Mouse (Mus musculus) monocyte, adult 5-6 weeks (primary cell): ENCODE measurements at regions not wholly inside any gene's neighbourhood (a gene's known extent, or its start where the extent isn't known, plus 50 kb on each side); places are given as distances from the start of the nearest gene placed in this dataset.

Experiments used
- ATAC-seq: fragments of 153-309, 156-312 bp; replicated peaks from 2 replicates; pipeline ENCODE4 v1.8.0; 2017; ENCODE audit warnings: mild to moderate bottlenecking; ENCODE audit not compliant: low TSS enrichment, insufficient number of reproducible peaks, severe bottlenecking, poor library complexity, low FRiP score

GRCm38 (mm10) chr8:80422190-80422589, 71.4 kb upstream of the Gypa start:
- ATAC-seq: no peak

GRCm38 (mm10) chr8:80416121-80416520, 77.5 kb upstream of the Gypa start:
- ATAC-seq: no peak

DNA sequence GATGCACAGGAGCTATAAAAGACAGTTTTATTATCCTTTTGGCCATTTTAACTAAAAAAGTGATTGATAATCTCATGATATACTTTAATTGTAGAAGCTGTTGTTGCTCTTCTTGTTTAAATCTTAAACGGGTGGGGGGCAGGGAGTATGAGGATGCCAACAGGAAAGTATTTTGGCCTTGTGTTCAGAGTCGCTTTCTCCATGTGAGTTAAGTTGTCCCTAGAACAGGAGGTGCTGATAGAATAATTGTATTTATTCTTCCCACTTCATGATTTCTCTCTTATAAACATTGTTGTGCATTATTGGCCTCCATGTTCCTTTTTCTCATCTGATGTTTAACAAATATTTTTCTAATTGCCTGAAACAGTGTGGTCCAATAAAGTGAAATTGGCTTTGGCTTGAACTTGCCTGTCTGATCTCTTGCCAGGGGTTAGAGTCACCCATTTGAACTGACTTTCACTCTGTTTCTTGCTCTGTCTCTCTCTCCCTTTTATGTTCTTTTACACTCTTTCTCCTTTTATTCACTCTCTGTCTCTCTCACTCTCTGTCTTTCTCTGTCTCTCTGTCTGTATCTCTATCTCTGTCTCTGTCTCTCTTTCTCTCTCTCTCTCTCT, 93.9 kb upstream of the Gypa start:
- no peak for ATAC-seq

DNA sequence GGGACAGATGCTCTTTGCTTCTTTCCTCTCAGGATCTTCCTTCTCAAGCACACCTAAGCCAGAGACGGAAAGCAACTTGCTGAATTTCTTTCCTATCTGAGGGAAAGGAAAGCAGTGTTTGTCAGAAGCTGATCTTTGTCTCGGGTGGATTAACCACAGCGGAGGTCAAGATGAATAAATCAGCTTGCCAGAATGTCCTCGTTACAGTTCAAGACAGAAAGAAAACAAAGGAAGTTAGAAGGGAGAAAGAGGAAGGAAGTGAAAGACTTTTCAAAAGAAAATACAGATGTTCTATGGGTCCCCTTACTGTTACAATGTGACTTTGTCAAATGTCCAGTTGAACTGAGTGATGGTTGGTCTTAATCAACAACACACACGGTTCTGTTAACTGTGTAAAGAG, 98.6 kb upstream of the Gypa start:
- ATAC-seq: no peak

GRCm38 (mm10) chr8:80393111-80393510, 100.5 kb upstream of the Gypa start:
- no peak for ATAC-seq

- no peak for ATAC-seq
Observed at GRCm38 (mm10) chr8:80369221-80369620, 124.4 kb upstream of the Gypa start.

GRCm38 (mm10) chr8:80364059-80364458, 129.5 kb upstream of the Gypa start:
- ATAC-seq: no peak

- ATAC-seq: no peak
Observed at GRCm38 (mm10) chr8:80343299-80343698, 150.3 kb upstream of the Gypa start.

GRCm38 (mm10) chr8:80337872-80338271, 155.7 kb upstream of the Gypa start:
- no peak for ATAC-seq

DNA sequence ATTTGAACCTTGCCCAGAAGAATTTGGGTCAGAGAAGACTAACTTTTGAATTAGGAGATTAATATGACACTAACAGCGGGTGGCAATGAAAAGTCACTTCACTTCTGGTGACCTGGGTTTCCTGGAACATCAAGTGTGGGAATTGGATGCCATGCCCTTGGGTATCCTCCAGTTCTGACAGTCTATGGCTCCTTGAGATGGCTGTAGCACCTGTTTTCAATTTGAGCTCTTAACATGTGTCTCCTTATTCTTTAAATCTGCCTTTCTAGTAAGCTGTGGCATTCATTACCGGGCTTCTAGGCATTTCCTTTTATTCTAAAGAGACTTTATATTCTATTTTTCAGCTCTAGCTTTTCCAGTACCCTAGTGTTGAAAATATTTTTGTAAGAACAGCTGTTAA, 164.9 kb upstream of the Gypa start:
- ATAC-seq: no peak

- ATAC-seq: 0 out of 2 replicates have a peak, but pooled peaks have one; percentile 25
Observed at GRCm38 (mm10) chr8:80325859-80326258, 167.7 kb upstream of the Gypa start.

DNA sequence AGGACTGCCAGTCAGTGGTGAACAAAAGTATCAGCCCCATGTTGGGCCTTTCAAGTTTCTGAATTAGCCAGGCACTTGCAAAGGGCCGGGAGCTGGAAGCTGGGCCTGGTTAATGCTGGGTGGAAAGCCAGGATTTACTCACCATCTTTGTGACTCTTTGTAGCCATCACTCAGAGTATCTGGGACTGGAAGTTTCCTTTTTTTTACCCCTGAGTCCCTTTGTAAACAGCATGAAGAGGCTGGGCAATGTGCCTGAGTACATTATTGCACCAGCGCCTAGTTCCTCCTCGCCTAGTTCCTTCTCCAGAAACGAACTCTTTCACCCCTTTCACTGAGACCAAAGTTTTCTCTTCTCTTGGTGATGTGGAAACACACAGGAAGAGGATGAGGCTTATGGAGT, 168.4 kb upstream of the Gypa start:
- ATAC-seq: peak; percentile 92

GRCm38 (mm10) chr8:80318231-80318870, 175.2 kb upstream of the Gypa start:
- ATAC-seq: no peak

GRCm38 (mm10) chr8:80315371-80315770, 178.2 kb upstream of the Gypa start:
- ATAC-seq: no peak

DNA sequence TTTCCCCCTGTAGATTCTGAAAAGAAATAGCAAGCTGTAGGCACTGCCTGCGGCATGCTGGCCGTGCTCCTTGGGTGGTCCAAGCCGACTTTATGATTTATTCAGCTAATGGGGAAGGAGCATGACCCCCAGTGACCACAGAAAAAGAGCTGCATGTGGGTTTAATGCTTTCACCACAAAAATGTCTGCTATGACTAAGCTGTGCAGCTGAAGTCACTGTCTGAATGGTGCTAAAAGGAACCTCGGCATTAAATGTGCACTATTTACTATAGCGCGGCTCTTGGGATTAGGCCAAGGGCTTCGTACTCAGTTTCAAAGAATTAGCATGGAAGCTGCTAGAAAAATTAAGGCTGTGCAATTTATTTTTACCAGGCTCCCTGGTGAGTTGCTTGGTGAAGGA, 178.8 kb upstream of the Gypa start:
- no peak for ATAC-seq

- peak; percentile 63; the same call in 1 of the 2 replicates for ATAC-seq
Observed at GRCm38 (mm10) chr8:80313883-80314635, 179.5 kb upstream of the Gypa start.

GRCm38 (mm10) chr8:80307761-80308160, 185.8 kb upstream of the Gypa start:
- no peak for ATAC-seq

DNA sequence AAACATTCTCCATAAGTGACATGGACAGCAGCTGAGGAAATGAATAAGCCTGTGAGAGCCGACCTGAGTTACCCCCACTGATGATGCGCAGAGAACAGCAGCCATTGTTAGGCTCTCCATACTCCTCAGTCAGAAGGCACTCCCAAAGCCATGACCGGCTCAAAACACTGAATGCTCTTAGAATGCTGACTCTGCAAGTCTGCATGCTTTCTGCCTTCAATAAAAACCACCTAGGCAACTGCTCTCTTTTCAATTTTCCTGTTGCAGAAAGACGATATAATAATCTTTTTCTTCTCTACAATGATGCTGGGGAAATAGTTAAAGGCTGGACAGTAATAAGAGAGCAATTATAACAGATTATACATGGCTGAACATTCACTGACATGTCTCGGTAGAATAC, 195.0 kb upstream of the Gypa start:
- ATAC-seq: no peak

GRCm38 (mm10) chr8:80290311-80290710, 203.3 kb upstream of the Gypa start:
- ATAC-seq: no peak

- ATAC-seq: no peak
Observed at GRCm38 (mm10) chr8:80289282-80289681, 204.3 kb upstream of the Gypa start.
